Mouse (Mus musculus) heart, adult 8-10 months (tissue): ENCODE data around the gene Btbd2. TPM values are rescaled to one million over a fixed set of nuclear protein-coding genes. Genes with fewer than 3 reads are reported as not detected.
"Not testable (repeated sequence)": the region's sequence is repeated elsewhere in the genome, so short reads cannot be mapped to it uniquely, and the experiment has no call there.

Source experiments
- DNase-seq: peaks from one replicate; pipeline ENCODE4 v3.0.0; 2022; ENCODE audit warnings: low spot score
- microRNA-seq: library from miRNA; unstranded; fragments of <30 nt; microRNA quantifications from one replicate; pipeline ENCODE4 v1.2.0, GENCODE M21; 2022
- total RNA-seq, 4 experiments: library from RNA; stranded (reverse); gene quantifications; 2 replicates each; pipeline ENCODE4 v1.2.4; 2022

Btbd2 gene
- total RNA-seq, 4 experiments from 2014 or later: 44.0 to 52.5 (median 48.5) TPM

GRCm38 (mm10) chr10:80606737-80607350 lies 50.0 kb downstream of the Btbd2 start:
- DNase-seq: no peak

GRCm38 (mm10) chr10:80606306-80606705 lies 50.6 kb downstream of the Btbd2 start:
- DNase-seq: no peak

GRCm38 (mm10) chr10:80605721-80606120 lies 51.1 kb downstream of the Btbd2 start, which contains the start of gene Gm49322:
Gene Gm49322, plus strand, starts transcription at chr10:80606021.
- not testable (repeated sequence) for DNase-seq

DNA sequence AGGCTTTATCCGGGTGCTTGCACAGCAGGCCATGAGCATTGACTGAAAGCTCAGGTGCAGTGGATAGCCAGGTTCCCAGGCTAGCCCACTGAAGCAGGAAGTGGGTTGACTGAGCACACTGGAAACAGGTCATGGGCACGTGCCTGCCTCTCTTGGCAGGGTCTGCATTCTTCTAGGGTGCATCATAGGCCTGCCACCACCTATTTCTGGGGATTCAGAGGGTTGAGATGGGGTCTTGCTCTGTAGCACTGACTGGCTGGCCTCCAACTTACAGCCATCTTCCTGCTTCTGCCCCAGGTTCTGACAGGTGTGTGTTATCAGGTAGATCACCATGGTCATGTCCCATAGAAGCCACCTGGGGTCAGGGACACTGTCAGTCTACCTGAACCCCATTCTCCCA lies 51.9 kb downstream of the Btbd2 start:
- no peak for DNase-seq

DNA sequence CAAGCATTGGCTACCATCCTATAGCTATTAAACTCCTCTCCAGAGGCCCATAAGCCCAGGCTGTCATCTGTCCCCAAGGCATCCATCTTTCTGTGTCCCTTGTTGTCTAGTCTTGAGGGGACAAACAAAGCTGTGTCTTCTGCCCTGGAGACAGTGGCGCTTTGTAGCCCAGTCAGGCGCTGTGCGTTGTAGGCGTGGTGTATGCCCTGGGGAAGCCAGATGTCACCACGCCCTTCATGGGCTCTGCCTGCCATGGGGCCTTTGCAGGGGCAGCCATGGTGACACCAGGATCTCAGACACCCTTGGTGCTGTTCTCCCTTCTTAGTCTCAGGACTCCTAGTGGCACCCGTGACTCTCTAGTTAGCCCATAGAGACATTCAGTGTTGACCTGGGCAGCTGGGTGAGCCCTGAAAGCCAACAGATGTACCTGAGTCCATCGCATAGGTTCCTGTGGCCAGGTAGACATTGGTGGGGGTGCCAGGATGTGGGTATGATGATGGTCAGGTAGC lies 52.8 kb downstream of the Btbd2 start:
- no peak for DNase-seq

GRCm38 (mm10) chr10:80603364-80603763 lies 53.5 kb downstream of the Btbd2 start:
- DNase-seq: no peak

GRCm38 (mm10) chr10:80602698-80603325 lies 54.1 kb downstream of the Btbd2 start, which contains the start of the genes Scamp4 and Adat3:
Gene Scamp4, plus strand, starts transcription at chr10:80602872.
Gene Adat3, plus strand, starts transcription at chr10:80602880.
- DNase-seq: peak; percentile 95

- DNase-seq: no peak
Measured at GRCm38 (mm10) chr10:80596318-80596717, 60.6 kb downstream of the Btbd2 start.

Small RNAs within 50 kb of the gene (microRNA-seq; reads per million reads assigned to microRNA genes)
- gene Mir6912: 1.1 reads per million

Other genes with a start within 250 kb of the Btbd2 start
- 10 to 100 TPM; 15.8 to 18.0 (median 17.6) TPM for gene Tcf3, start 223.4 kb downstream of the Btbd2 start, total RNA-seq
- under 1 TPM in 1 of 4 experiments, not detected in 3; 0.09 TPM for gene Onecut3, start 162.2 kb downstream of the Btbd2 start, total RNA-seq
- gene Atp8b3, start 117.9 kb downstream of the Btbd2 start, total RNA-seq: not detected
- 10 to 100 TPM; 10.7 to 15.0 (median 12.2) TPM for gene Rexo1, start 95.5 kb downstream of the Btbd2 start, total RNA-seq
- gene Klf16, start 79.8 kb downstream of the Btbd2 start, total RNA-seq: 1 to 10 TPM; 3.5 to 5.0 (median 4.7) TPM
- 10 to 100 TPM; 44.7 to 48.1 (median 46.9) TPM for gene Abhd17a, start 66.7 kb downstream of the Btbd2 start, total RNA-seq
- gene Scamp4, start 54.2 kb downstream of the Btbd2 start, total RNA-seq: 10 to 100 TPM; 20.0 to 25.2 (median 21.9) TPM
- gene Adat3, start 54.2 kb downstream of the Btbd2 start, total RNA-seq: under 1 TPM; 0.44 to 0.81 (median 0.73) TPM
- under 1 TPM; 0.17 to 0.57 (median 0.30) TPM for gene Gm49322, start 51.0 kb downstream of the Btbd2 start, total RNA-seq
- 100 to 1,000 TPM; 119 to 132 (median 122) TPM for gene Csnk1g2, start 34.2 kb downstream of the Btbd2 start, total RNA-seq
- 100 to 1,000 TPM; 197 to 243 (median 216) TPM for gene Mknk2, start 21.0 kb upstream of the Btbd2 start, total RNA-seq
- 1 to 10 TPM; 3.8 to 6.0 (median 5.4) TPM for gene Mob3a, start 44.9 kb upstream of the Btbd2 start, total RNA-seq
- gene Izumo4, start 45.1 kb upstream of the Btbd2 start, total RNA-seq: 1 to 10 TPM; 2.2 to 5.3 (median 3.6) TPM
- gene Ap3d1, start 85.2 kb upstream of the Btbd2 start, total RNA-seq: 10 to 100 TPM; 41.2 to 44.5 (median 43.4) TPM
- gene Dot1l, start 98.1 kb upstream of the Btbd2 start, total RNA-seq: 10 to 100 TPM; 13.3 to 24.1 (median 19.8) TPM
- 10 to 100 TPM; 25.0 to 33.0 (median 31.5) TPM for gene Sf3a2, start 141.1 kb upstream of the Btbd2 start, total RNA-seq
- 10 to 100 TPM; 29.8 to 37.4 (median 32.7) TPM for gene Plekhj1, start 141.6 kb upstream of the Btbd2 start, total RNA-seq
- gene Amh, start 148.2 kb upstream of the Btbd2 start, total RNA-seq: under 1 TPM; 0.14 to 0.50 (median 0.20) TPM
- gene Jsrp1, start 156.4 kb upstream of the Btbd2 start, total RNA-seq: 1 to 10 TPM in 1 of 4 experiments, under 1 TPM in 3; 0.47 to 1.6 (median 0.75) TPM
- 1,000 to 10,000 TPM in 2 of 4 experiments, 100 to 1,000 TPM in 2; 848 to 1,083 (median 963) TPM for gene Oaz1, start 169.6 kb upstream of the Btbd2 start, total RNA-seq
- gene Lingo3, start 187.0 kb upstream of the Btbd2 start, total RNA-seq: 10 to 100 TPM in 3 of 4 experiments, 1 to 10 TPM in 1; 7.8 to 14.0 (median 12.6) TPM
- 10 to 100 TPM; 23.3 to 32.5 (median 25.0) TPM for gene Lsm7, start 198.1 kb upstream of the Btbd2 start, total RNA-seq
- gene Sppl2b, start 198.2 kb upstream of the Btbd2 start, total RNA-seq: 10 to 100 TPM; 11.1 to 15.9 (median 14.4) TPM
- gene Tmprss9, start 214.8 kb upstream of the Btbd2 start, total RNA-seq: not detected
- 100 to 1,000 TPM; 117 to 135 (median 123) TPM for gene Timm13, start 243.9 kb upstream of the Btbd2 start, total RNA-seq